ENCODE assay signal across 20 mouse cellular contexts in the genomic region with DNA sequence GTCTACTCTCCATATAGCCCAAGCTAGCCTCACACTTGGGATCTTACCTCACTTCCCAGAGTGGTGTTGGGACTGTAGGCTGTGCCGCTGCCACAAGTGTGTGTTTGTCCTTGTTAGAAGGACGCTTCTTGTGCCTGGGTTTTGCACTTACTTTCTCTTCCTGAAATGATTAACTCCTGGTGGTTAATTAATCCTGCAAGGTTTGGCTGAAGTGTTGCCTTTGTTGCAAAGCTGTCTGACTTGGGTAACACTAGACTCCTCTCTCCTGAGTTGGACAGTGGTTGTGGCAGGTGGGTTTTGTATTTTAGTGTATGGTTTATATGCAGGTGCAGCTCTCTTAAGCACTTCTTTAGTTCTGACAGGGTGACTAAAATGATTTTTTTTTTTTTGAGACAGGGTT. TPM values are rescaled to one million over a fixed set of nuclear protein-coding genes. Genes with fewer than 3 reads are reported as not detected.
DNase-seq lines count a peak whose midpoint lies in the region; ATAC-seq and TF ChIP-seq lines count a peak whose summit lies in the region.
"Had no signal": no experiment of that assay in that cellular context is flagged by ENCODE, and none has a peak within 500 bp of the region (broad histone marks: within the 10 kb centered on the region; RNA-seq: fewer than 3 reads in every experiment).

No protein-coding gene starts in this region.

- peaks cover 9% of the 10 kb centered on the region for H3K4me1 ChIP-seq in liver, adult 2 months (ENCODE audit: control insufficient read depth, insufficient read depth, low read length)
- H3K4me1 ChIP-seq in liver, embryonic 11.5 days (replicated peaks; ENCODE audit: control insufficient read depth, insufficient read depth, low read length), result no peaks in the 10 kb centered on the region; the same call in none of the 2 replicates
- H3K4me1 ChIP-seq in kidney, adult 2 months (ENCODE audit: control insufficient read depth, insufficient read depth, low read length), result peaks cover 12% of the 10 kb centered on the region; the same call in 1 of the 2 replicates
- H3K4me1 ChIP-seq: forebrain, embryonic 10.5 days; intestine, embryonic 15.5 days; limb, embryonic 12.5 days had no signal

- 26% methylated on average over 2 of the region's 2 CpGs for WGBS in liver, adult 2 months
- WGBS in liver, embryonic 11.5 days, result 82% methylated on average over 2 of the region's 2 CpGs
- 45% methylated on average over 2 of the region's 2 CpGs for WGBS in kidney, adult 2 months

- peak; percentile 62 for DNase-seq in liver, adult 2 months (ENCODE audit: extremely low read depth, low read depth, low spot score)
- DNase-seq in liver, embryonic 11.5 days (ENCODE audit: low spot score), result no peak
- DNase-seq in kidney, adult 2 months, result peak; percentile 89
- DNase-seq in kidney, postnatal 10 days, result peak; percentile 35
- peak; percentile 42 for DNase-seq in yolk sac, embryonic 10.5 days (ENCODE audit: low spot score)
- DNase-seq in left cerebral cortex, adult 11 months (ENCODE audit: low spot score), result no peak
- DNase-seq in retina, postnatal 1 day, result no peak
- DNase-seq: cerebellum, adult 8-10 months; gastrocnemius, adult 2 months; lung, postnatal 10 days; right cerebral cortex, postnatal 4 days; thymus, postnatal 14 days had no signal

- H3K9me3 ChIP-seq in liver, embryonic 11.5 days (ENCODE audit: control insufficient read depth, low read length), result no peaks in the 10 kb centered on the region
- H3K9me3 ChIP-seq: heart, embryonic 12.5 days; hindbrain, embryonic 13.5 days; intestine, embryonic 15.5 days; limb, embryonic 12.5 days; liver, embryonic 15.5 days; megakaryocyte, embryonic 14.5 days had no signal

- no peak for ATAC-seq in liver, embryonic 11.5 days (replicated peaks; ENCODE audit: low FRiP score)
- ATAC-seq: intestine, embryonic 15.5 days had no signal

- H3K79me2 ChIP-seq in liver, adult 2 months (ENCODE audit: control insufficient read depth, insufficient read depth, low read length), result peaks cover 12% of the 10 kb centered on the region; the same call in 1 of the 2 replicates

- H3K4me3 ChIP-seq in liver, adult 2 months (ENCODE audit: insufficient read depth, low read depth, low read length), result no peak overlapping the region
- H3K4me3 ChIP-seq in liver, embryonic 11.5 days (ENCODE audit: low read depth, low read length), result no peak overlapping the region
- peak overlapping the region; percentile 34 for H3K4me3 ChIP-seq in kidney, adult 2 months (ENCODE audit: insufficient read depth, low read depth, low read length)
- H3K4me3 ChIP-seq: forebrain, embryonic 10.5 days; gastrocnemius, adult 2 months; heart, embryonic 12.5 days; hindbrain, embryonic 13.5 days; intestine, embryonic 15.5 days; limb, embryonic 12.5 days; liver, embryonic 15.5 days; megakaryocyte, embryonic 14.5 days had no signal

- no peak for TF ChIP-seq POLR2A in liver, adult 2 months (IDR thresholded peaks at IDR 0.05; ENCODE audit: extremely low read depth, insufficient read depth, low read length)
- no peak for TF ChIP-seq POLR2A in kidney, adult 2 months (IDR thresholded peaks at IDR 0.05; ENCODE audit: low read depth, low read length)

- no peak overlapping the region for H3K27ac ChIP-seq in liver, adult 2 months (replicated peaks; ENCODE audit: insufficient read depth, low read depth, low read length)
- H3K27ac ChIP-seq in liver, embryonic 11.5 days (ENCODE audit: low read depth, low read length), result no peak overlapping the region
- peak overlapping the region; percentile 92 for H3K27ac ChIP-seq in kidney, adult 2 months (ENCODE audit: insufficient read depth, low read depth, low read length)
- H3K27ac ChIP-seq: forebrain, embryonic 10.5 days; gastrocnemius, adult 2 months; hindbrain, embryonic 13.5 days; intestine, embryonic 15.5 days; limb, embryonic 12.5 days; liver, embryonic 15.5 days; stomach, postnatal 0 days had no signal

- H3K9ac ChIP-seq in liver, adult 2 months (ENCODE audit: low read depth, low read length), result no peak overlapping the region
- no peak overlapping the region for H3K9ac ChIP-seq in liver, embryonic 11.5 days (ENCODE audit: low read depth, low read length)
- H3K9ac ChIP-seq: heart, embryonic 12.5 days; hindbrain, embryonic 13.5 days; intestine, embryonic 15.5 days; limb, embryonic 12.5 days; liver, embryonic 15.5 days had no signal

- peaks cover 8% of the 10 kb centered on the region for H3K36me3 ChIP-seq in liver, adult 2 months (ENCODE audit: control insufficient read depth, insufficient read depth, low read length)
- H3K36me3 ChIP-seq in liver, embryonic 11.5 days (ENCODE audit: control insufficient read depth, insufficient read depth, low read length), result peaks cover 11% of the 10 kb centered on the region; the same call in 1 of the 2 replicates
- peaks cover 2% of the 10 kb centered on the region; the same call in 1 of the 2 replicates for H3K36me3 ChIP-seq in kidney, adult 2 months (ENCODE audit: control insufficient read depth, insufficient read depth, low read length)
- H3K36me3 ChIP-seq: intestine, embryonic 15.5 days had no signal

- no peaks in the 10 kb centered on the region for H3K27me3 ChIP-seq in liver, adult 2 months (ENCODE audit: control insufficient read depth, insufficient read depth, low read length)
- no peaks in the 10 kb centered on the region for H3K27me3 ChIP-seq in liver, embryonic 11.5 days (replicated peaks; ENCODE audit: control insufficient read depth, insufficient read depth, low read length)
- H3K27me3 ChIP-seq in kidney, adult 2 months (replicated peaks; ENCODE audit: control insufficient read depth, insufficient read depth, low read length), result no peaks in the 10 kb centered on the region
- H3K27me3 ChIP-seq: heart, embryonic 12.5 days; hindbrain, embryonic 13.5 days; intestine, embryonic 15.5 days; limb, embryonic 12.5 days; liver, embryonic 15.5 days; megakaryocyte, embryonic 14.5 days had no signal

- no peak overlapping the region for H3K4me2 ChIP-seq in liver, embryonic 11.5 days
- H3K4me2 ChIP-seq: heart, embryonic 12.5 days; hindbrain, embryonic 13.5 days; intestine, embryonic 15.5 days; limb, embryonic 12.5 days; liver, embryonic 15.5 days had no signal

- TF ChIP-seq CTCF in liver, adult 2 months (IDR thresholded peaks at IDR 0.05; ENCODE audit: low read depth, low read length), result no peak
- TF ChIP-seq CTCF in kidney, adult 2 months (conservative IDR thresholded peaks at IDR 0.05; ENCODE audit: insufficient read depth, insufficient read length, low read depth, low read length), result no peak

RNA-seq across cellular contexts. Expression of a gene that starts 12.4 kb away (rescaled TPM):
- total RNA-seq in liver, adult 2 months (2014; rRNA removed), result 15.7 and 16.1 TPM in 2 replicates
- 4.3 and 4.5 TPM in 2 replicates for polyA plus RNA-seq in liver, adult 2 months (2012; rRNA removed)
- polyA plus RNA-seq in liver, embryonic 11.5 days (2014; fragmentation: Nextera tagmentation; extraction: Ambion mirVana), result 47.3 and 51.8 TPM in 2 replicates
- 21.3 and 24.6 TPM in 2 replicates for polyA plus RNA-seq in kidney, adult 2 months (2012; rRNA removed)

RNA-seq across cellular contexts. Expression of a gene that starts 29.9 kb away (rescaled TPM):
- total RNA-seq in liver, adult 2 months (2014; rRNA removed), result 56.0 and 58.8 TPM in 2 replicates
- polyA plus RNA-seq in liver, adult 2 months (2012; rRNA removed), result 54.7 and 69.0 TPM in 2 replicates
- 36.6 and 40.6 TPM in 2 replicates for polyA plus RNA-seq in liver, embryonic 11.5 days (2014; fragmentation: Nextera tagmentation; extraction: Ambion mirVana)
- 68.7 and 70.5 TPM in 2 replicates for polyA plus RNA-seq in kidney, adult 2 months (2012; rRNA removed)

Comparison
In these comparisons a context has a peak if more than half of its experiments do, and no peak if none do; other contexts are left out.
1. DNase-seq: peak in liver, adult 2 months (single experiment), kidney, adult 2 months (single experiment), kidney, postnatal 10 days (single experiment) and yolk sac, embryonic 10.5 days (single experiment); none in liver, embryonic 11.5 days (single experiment), left cerebral cortex, adult 11 months (single experiment) and retina, postnatal 1 day (single experiment).